Mouse (Mus musculus) CD4-positive, CD25-positive, alpha-beta regulatory T cell, adult 4 months (primary cell): ENCODE measurements around the gene Tox2. TPM values are rescaled to one million over a fixed set of nuclear protein-coding genes. Genes with fewer than 3 reads are reported as not detected.
A peak's percentile ranks its signal among the peaks of the same experiment; 100 is the strongest.

ENCODE experiments used
- ATAC-seq: one replicate; pipeline ENCODE4 v1.8.0; 2017
- polyA plus RNA-seq, 2 experiments: library from polyadenylated mRNA; unstranded; fragments of 100-300 nt; shearing (Covaris generic); gene quantifications; one replicate each; pipeline ENCODE4 v1.2.1; 2017

The Tox2 gene
- polyA plus RNA-seq, 2 experiments from 2014 or later, result 6.4 to 6.5 TPM

GRCm38 (mm10) chr2:163330742-163331141, 127.8 kb downstream of the Tox2 start:
- ATAC-seq, result peak; percentile 74

DNA sequence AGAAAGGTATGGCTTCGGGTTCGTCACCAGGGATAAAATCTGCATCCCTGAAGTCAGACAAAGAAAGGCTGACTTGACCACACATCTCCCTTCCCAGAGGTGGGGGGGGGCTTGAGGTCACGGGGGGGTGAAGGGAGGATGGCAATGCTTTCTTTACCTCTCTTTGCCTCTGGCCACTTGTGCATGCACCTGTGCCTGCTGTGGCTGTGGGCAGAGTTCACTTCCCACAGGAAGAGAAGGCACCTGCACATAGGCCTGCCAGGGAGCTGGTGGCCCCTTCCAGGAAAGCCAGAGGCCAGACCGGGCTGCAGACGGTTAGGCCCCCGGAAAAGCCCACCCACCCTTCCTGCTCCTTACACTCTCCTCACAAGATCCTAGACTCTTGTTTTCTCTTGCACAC, 128.5 kb downstream of the Tox2 start:
- ATAC-seq, result no peak

DNA sequence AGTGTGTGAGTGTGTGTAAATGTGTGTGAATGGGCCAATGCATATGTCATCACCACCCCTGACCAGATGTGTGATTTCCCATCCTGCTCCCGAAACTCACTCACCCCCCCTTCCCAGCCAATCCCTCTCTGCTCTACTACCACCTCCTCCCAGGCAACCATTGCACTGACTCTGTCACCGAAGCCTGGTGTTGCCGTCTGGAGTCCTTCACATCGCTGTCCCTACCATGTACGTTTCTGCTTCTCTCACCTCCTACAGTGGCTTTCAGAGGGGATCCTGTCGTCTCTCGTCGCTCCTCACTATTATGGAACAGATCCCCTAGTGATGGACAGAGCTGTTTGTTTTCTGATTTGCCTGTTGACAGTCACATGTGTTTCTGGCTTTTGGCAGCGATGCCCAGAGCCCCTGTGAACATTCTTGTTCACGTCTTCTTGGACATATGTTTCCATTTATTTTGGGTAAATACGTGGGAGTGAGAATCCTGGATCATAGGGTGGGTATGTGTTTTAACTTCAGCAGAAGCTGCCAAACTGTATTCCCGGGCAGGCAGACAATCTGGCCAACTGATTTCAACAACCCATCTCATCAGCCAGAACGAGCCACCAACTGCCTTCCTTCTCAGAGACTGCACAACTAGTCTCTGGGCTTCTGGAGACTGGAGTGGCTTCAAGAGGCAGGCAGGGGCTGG, 129.6 kb downstream of the Tox2 start:
- ATAC-seq, result no peak

- no peak for ATAC-seq
Observed at GRCm38 (mm10) chr2:163340263-163340662, 137.3 kb downstream of the Tox2 start.

GRCm38 (mm10) chr2:163343671-163344070, 140.7 kb downstream of the Tox2 start:
- ATAC-seq, result no peak

DNA sequence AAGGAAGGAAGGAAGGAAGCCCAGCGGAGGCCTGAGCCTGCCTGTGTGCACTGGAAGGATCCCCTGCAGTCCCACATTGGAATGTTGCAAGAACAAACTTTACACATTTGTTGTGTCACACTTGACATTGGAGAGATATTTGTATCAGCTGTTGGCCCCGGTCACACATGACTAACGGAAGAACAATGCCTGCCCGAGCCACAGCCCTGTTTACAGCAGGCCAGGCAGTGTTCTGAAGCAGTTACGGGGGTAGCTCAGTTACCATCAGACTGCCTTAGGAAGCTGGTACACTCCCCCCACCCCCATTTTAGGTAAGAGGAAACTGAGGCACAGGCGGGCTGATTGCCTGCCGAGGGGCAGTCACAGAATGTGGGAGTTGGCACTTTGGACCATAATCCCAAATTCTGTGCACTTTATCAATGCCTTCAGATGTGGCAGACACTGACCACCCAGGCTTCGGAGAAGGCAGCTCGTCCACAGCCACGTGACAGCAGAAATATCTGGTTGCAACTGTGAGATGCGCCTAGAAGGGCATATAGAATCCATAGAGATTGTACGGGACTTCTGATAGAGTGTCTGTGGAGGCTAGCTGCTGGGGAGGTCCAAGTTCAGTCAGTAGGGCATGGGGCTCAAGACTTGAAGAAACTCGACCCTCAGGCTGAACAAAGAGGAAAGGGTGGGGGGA, 142.2 kb downstream of the Tox2 start:
- ATAC-seq, result no peak

DNA sequence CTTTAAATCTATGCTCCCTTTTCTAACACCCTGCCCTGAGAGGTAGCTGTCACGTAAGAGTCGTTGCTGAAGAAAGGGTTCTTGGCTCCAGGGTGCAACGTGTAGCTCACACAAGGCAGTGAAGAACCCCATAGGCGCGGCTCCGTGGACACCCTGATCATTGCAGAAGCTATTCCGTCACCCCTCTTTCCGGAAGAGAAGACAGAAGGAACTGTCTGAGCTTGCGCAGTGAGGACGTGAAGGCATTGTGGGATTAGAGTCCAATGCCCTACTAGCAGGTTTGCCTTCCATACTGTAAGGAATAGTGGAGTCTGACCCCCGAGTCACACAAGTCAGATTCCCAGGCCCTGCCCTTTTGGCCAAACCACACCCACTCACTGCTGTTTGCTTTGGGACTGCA, 143.6 kb downstream of the Tox2 start:
- ATAC-seq, result no peak

- no peak for ATAC-seq
Observed at GRCm38 (mm10) chr2:163347517-163348184, 144.7 kb downstream of the Tox2 start.

GRCm38 (mm10) chr2:163348677-163349076, 145.8 kb downstream of the Tox2 start:
- ATAC-seq, result no peak

GRCm38 (mm10) chr2:163349411-163349810, 146.5 kb downstream of the Tox2 start:
- no peak for ATAC-seq

DNA sequence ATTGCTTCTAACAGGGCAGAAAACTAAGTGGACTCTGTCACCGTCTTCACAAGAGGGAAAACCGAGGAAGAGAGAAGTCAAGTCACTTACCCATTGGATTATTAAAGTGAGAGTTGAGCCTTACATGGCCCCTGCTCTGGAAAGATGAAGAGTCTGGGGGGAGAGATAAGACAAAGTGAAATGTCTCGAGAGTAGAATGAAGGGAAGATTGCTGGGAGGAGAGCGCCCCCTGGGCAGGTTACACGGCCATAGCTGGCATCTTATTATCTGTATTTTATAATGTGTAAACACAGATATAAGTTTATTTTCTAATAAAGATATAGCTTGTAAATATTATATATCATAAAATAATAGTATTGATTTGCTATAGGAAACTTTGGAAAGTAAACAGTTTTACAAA, 147.5 kb downstream of the Tox2 start:
- ATAC-seq, result no peak

DNA sequence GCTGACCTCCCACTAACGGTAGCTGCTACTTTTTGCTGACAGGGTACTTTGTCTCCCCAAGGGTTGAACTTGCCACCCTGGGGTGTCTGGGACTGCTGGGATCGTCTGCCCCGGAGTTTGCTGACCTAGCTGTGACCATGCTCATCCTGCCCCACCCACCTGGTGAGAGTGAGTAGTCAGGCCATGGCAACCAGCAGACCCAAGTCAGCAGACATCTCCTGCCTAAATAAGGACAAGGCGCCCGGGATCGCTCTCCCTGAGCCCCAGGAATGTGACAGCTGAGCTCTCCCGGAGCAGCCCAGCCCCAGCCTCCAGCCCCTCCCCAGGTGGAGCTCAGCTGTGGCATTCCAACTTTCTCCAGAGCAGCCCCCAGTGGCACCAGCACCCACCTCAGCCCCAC, 150.8 kb downstream of the Tox2 start:
- no peak for ATAC-seq

DNA sequence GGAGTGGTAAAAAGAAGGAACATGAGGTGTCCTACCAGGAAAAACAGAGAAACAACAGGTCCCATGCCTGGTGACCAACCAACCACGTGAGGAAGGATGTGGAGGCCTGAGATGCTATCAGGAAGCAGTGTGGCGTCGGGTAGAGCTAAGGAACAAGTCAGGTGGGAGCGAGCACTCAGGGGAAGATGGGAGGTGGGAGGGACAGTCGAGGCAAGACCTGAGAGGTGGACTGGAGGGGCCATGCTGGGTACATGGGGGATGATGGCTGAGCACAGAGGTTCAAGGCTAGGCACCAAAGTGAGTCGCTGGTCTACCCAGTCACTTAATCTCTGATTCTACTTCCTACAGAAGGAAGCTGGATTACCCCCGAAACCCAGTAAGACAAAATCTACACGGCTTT, 152.7 kb downstream of the Tox2 start:
- no peak for ATAC-seq

- ATAC-seq, result no peak
Observed at GRCm38 (mm10) chr2:163356113-163356840, 153.4 kb downstream of the Tox2 start.

GRCm38 (mm10) chr2:163358662-163359061, 155.7 kb downstream of the Tox2 start:
- no peak for ATAC-seq

DNA sequence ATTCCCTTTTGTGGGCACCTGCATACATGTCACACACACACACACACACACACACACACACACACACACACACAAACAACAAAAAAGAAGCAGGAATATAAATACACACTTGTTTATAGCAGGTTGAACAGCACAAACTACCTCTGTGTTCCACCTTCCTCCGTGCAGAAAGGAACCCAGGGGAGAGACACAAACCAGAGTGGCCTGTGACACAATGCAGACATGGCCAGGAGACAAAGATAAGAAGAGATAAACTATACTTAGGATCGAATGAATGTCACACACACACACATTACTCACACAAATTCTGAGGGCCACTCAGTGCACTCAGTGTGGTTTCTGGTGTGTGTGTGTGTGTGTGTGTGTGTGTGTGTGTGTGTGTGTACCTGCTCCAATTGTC, 156.3 kb downstream of the Tox2 start:
- ATAC-seq, result no peak

DNA sequence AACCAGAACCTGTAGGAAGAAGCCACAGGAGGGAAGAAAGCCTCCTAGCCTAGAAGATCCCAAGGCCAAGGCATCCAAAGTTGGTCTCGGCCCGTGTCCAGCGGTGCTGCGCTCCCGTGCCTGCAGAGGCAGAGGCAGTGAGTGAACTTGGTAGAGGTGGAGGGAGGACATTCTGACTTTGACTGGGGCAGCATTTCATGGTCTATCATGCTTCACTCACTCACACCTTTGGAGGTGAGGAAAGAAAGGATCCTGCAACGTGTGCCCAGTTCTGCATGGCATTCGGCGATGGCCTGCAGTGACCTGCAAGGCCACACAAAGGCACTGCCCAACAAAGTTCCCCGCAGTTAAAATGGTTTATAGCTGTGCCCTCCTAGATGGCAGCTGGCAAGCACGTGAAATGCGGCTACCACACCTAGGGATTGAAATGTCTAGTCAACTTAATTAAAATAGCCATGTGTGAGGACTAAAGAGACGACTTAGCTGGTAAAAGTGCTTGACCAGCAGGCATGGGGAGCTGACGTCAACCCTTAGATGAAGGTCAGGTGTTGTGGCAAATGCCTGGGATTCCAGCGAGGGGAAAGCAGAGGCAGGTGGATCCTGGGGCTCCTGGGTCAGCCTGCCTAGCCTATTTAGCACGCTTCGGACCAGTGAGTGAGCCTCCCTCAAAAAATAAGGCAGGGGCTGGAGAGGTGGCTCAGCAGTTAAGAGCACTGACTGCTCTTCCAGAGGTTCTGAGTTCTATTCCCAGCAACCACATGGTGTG, 158.1 kb downstream of the Tox2 start:
- ATAC-seq, result no peak

DNA sequence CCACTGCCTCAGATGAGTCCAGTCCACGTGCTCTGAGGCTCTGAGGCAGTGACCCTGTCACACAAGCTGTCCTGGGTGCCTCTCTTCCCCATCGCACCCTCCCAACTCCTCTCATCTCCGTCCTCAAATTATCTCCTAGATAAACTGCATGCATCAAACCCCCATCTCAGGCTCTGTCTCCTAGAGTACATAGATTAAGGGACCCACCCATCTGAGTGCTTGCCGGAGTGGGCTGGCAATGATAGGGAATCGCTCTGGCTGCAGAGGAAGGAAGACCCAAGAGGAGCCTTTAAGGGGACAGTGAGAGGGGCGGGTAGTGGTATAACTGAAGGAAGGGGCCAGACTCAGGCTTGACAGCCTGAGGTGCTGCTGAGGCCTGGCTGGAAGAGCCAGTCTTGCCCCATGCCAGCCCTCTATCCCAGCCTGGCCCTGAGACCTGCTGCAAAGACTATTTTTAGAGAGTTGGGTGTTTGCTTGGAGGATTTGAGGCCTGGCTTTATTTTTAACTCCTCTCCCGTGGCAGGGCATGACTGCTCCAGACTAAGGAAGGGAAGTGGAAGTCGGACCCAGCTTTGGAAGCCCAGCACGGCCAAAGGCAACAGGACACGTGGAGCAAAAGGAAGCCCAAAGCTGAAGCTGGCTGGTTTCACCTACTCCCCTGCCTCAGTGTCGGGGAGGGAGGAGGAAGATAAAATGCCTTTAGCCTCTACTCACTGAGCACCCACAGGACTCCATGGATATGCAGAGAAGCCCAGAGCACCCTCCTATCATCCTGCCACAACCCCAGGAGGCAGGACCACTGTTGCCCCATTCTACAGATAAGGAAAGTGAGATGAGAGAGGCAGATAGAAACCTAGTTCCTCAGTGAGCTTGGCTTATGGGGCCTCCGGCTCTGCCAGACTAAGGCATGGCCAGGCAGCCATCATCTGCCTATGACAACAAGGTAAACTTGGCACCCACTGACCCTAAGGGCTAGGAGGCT, 160.3 kb downstream of the Tox2 start:
- no peak for ATAC-seq

GRCm38 (mm10) chr2:163364785-163365541, 162.0 kb downstream of the Tox2 start:
- no peak for ATAC-seq

- ATAC-seq, result no peak
Observed at GRCm38 (mm10) chr2:163370175-163370574, 167.2 kb downstream of the Tox2 start.
